Mouse (Mus musculus): ENCODE measurements around the gene Zmym4. TPM values are rescaled to one million over a fixed set of nuclear protein-coding genes. Genes with fewer than 3 reads are reported as not detected.

The Zmym4 gene
- total and polyA plus RNA-seq, 3 experiments = 13.6 to 22.8 (median 18.0) TPM

DNA sequence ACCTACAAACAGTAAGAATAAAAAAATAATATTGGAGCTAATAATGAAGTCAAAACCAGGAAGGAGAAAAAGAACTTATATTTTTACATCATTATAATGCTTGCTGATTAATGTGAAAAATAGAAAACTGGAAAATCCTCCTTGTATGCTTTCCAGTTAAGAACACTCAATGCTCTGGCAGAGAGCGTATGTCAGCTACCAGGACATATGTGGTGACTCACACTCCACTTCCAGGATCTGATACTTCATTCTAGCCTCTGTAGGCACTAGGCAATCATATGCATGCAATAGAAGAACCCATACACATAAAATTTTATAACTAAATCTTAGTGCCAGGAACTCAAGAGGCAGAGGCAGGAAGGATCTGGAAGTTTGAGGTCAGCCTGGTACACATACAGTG lies 40.2 kb downstream of the Zmym4 start:
- Histone ChIP-seq H3K4me3 (replicated peaks in 1 of 3; ENCODE audit: low read depth in 2 of 3, low read length in 2 of 3, poor library complexity in 1 of 3) (no peak overlapping the region), H3K79me2 (replicated peaks; ENCODE audit: control insufficient read depth, extremely low read depth, insufficient read depth, poor library complexity, severe bottlenecking) (no peaks in the 10 kb centered on the region), H3K9me3 (replicated peaks; ENCODE audit: low read length) (no peaks in the 10 kb centered on the region), H3K36me3 (replicated peaks in 1 of 2; ENCODE audit: control insufficient read depth in 1 of 2, insufficient read depth in 1 of 2, low read length in 1 of 2) (peaks cover 10 to 44% of the 10 kb centered on the region in 2 experiments), H3K4me1 (ENCODE audit: control insufficient read depth in 1 of 2, insufficient read depth in 2 of 2) (no peaks in the 10 kb centered on the region), H3K27ac (ENCODE audit: insufficient read depth, low read depth) (no peak overlapping the region), H3K4me2 (ENCODE audit: insufficient read depth, low read depth, poor library complexity, severe bottlenecking) (no peak overlapping the region), H3K27me3 (replicated peaks) (no peaks in the 10 kb centered on the region), H3K9ac (ENCODE audit: insufficient read depth, low read depth) (no peak overlapping the region)
- DNase-seq (ENCODE audit: extremely low read depth) = no peak
- dilution Hi-C loops (cut with MboI; ENCODE audit: extremely low pct_ligation_motif_present, extremely low pct_unique_long_range_greater_than_20kb, low sequenced_read_pairs) (no loop called here), in situ Hi-C loops (cut with MboI; ENCODE audit: low pct_ligation_motif_present, low pct_unique_long_range_greater_than_20kb, low sequenced_read_pairs) (no loop called here)
- TF ChIP-seq JUND (conservative IDR thresholded peaks at IDR 0.05; ENCODE audit: low read depth, low read length) = no peak
- no peak for TF ChIP-seq ZNF384 (IDR thresholded peaks at IDR 0.05; ENCODE audit: low read depth, low read length)
- TF ChIP-seq UBTF (IDR thresholded peaks at IDR 0.05; ENCODE audit: low read depth, low read length) = no peak
- no peak for TF ChIP-seq MAZ (IDR thresholded peaks at IDR 0.05; ENCODE audit: low read depth, low read length)
- no peak for TF ChIP-seq NELFE (IDR thresholded peaks at IDR 0.05; ENCODE audit: low read depth, low read length)
- no peak for TF ChIP-seq GABPA (IDR thresholded peaks at IDR 0.05; ENCODE audit: insufficient replicate concordance, low read depth, low read length)
- TF ChIP-seq E2F4 (IDR thresholded peaks at IDR 0.05; ENCODE audit: insufficient replicate concordance, low read depth, low read length) = no peak
- TF ChIP-seq TBP (conservative IDR thresholded peaks at IDR 0.05; ENCODE audit: low read depth, low read length) = no peak
- TF ChIP-seq IRF4 (IDR thresholded peaks at IDR 0.05; ENCODE audit: low read depth, low read length) = no peak
- no peak for TF ChIP-seq MEF2A (IDR thresholded peaks at IDR 0.05; ENCODE audit: borderline replicate concordance, low read depth, low read length)
- TF ChIP-seq ZC3H11A (IDR thresholded peaks at IDR 0.05; ENCODE audit: low read depth, low read length) = no peak
- TF ChIP-seq POLR2AphosphoS2 (IDR thresholded peaks at IDR 0.05; ENCODE audit: low read depth, low read length) = no peak
- TF ChIP-seq ZMIZ1 (IDR thresholded peaks at IDR 0.05; ENCODE audit: low read depth, low read length) = no peak
- TF ChIP-seq SIN3A (IDR thresholded peaks at IDR 0.05; ENCODE audit: low read length) = no peak
- no peak for TF ChIP-seq MXI1 (IDR thresholded peaks at IDR 0.05; ENCODE audit: low read depth, low read length)
- TF ChIP-seq MAFK (IDR thresholded peaks at IDR 0.05; ENCODE audit: insufficient replicate concordance, low read length) = no peak
- TF ChIP-seq TCF12 (IDR thresholded peaks at IDR 0.05; ENCODE audit: low read depth, low read length) = no peak
- TF ChIP-seq KAT2A (IDR thresholded peaks at IDR 0.05; ENCODE audit: insufficient replicate concordance, low read length) = no peak
- TF ChIP-seq JUN (IDR thresholded peaks at IDR 0.05; ENCODE audit: insufficient read depth, low read depth, low read length) = no peak
- TF ChIP-seq CHD1 (IDR thresholded peaks at IDR 0.05; ENCODE audit: low read depth, low read length) = no peak

DNA sequence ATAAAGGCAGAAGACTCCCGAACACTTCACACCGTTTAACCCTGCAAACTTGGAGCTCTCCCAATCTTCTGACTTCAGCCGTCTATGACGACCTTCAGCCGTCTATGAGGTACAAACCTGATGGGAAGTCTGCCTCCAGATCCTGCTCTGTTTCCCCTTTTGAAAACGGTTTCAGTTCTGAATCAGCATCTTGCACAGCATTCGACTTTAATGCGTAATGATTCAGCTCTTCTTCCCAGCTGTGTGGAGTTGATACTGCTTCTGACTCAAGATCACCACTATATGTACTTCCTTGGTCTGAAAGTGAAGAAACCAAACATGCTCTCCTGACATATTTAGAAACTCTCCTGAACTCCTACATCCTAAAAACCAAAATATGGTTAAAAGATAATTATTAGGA lies 78.1 kb downstream of the Zmym4 start:
- dilution Hi-C loops (cut with MboI; ENCODE audit: extremely low pct_ligation_motif_present, extremely low pct_unique_long_range_greater_than_20kb, low sequenced_read_pairs) (no loop called here), in situ Hi-C loops (cut with MboI; ENCODE audit: low pct_ligation_motif_present, low pct_unique_long_range_greater_than_20kb, low sequenced_read_pairs) (no loop called here)
- H3K9ac ChIP-seq (ENCODE audit: insufficient read depth, low read depth) = no peak overlapping the region
- no peak overlapping the region for H3K4me3 ChIP-seq (replicated peaks in 1 of 3; ENCODE audit: low read depth in 2 of 3, low read length in 2 of 3, poor library complexity in 1 of 3)
- TF ChIP-seq GABPA (IDR thresholded peaks at IDR 0.05; ENCODE audit: insufficient replicate concordance, low read depth, low read length) = no peak
- no peak for TF ChIP-seq MYC (IDR thresholded peaks at IDR 0.05; ENCODE audit: low read depth, low read length)
- no peak for TF ChIP-seq TCF12 (IDR thresholded peaks at IDR 0.05; ENCODE audit: low read depth, low read length)
- TF ChIP-seq TBP (conservative IDR thresholded peaks at IDR 0.05; ENCODE audit: low read depth, low read length) = no peak
- no peak for TF ChIP-seq JUN (IDR thresholded peaks at IDR 0.05; ENCODE audit: insufficient read depth, low read depth, low read length)
- no peak for TF ChIP-seq POLR2A (IDR thresholded peaks at IDR 0.05; ENCODE audit: low read depth, low read length)
- no peak for TF ChIP-seq MAFK (IDR thresholded peaks at IDR 0.05; ENCODE audit: insufficient replicate concordance, low read length)
- no peak for TF ChIP-seq ZKSCAN1 (IDR thresholded peaks at IDR 0.05; ENCODE audit: borderline replicate concordance, low read depth, low read length)
- TF ChIP-seq CHD1 (IDR thresholded peaks at IDR 0.05; ENCODE audit: low read depth, low read length) = no peak
- no peak for TF ChIP-seq IRF4 (IDR thresholded peaks at IDR 0.05; ENCODE audit: low read depth, low read length)
- no peak for TF ChIP-seq NRF1 (IDR thresholded peaks at IDR 0.05; ENCODE audit: low read depth, low read length)
- no peak for TF ChIP-seq CTCF (conservative IDR thresholded peaks at IDR 0.05 in 1 of 2, IDR thresholded peaks at IDR 0.05 in 1 of 2; ENCODE audit: low read depth in 2 of 2, low read length in 2 of 2)
- no peak for TF ChIP-seq RCOR1 (conservative IDR thresholded peaks at IDR 0.05; ENCODE audit: low read depth, low read length)
- no peak for TF ChIP-seq MAZ (IDR thresholded peaks at IDR 0.05; ENCODE audit: low read depth, low read length)
- TF ChIP-seq ELF1 (IDR thresholded peaks at IDR 0.05; ENCODE audit: low read depth, low read length) = no peak
- no peak for TF ChIP-seq KAT2A (IDR thresholded peaks at IDR 0.05; ENCODE audit: insufficient replicate concordance, low read length)
- no peak for TF ChIP-seq ZNF384 (IDR thresholded peaks at IDR 0.05; ENCODE audit: low read depth, low read length)
- TF ChIP-seq ZMIZ1 (IDR thresholded peaks at IDR 0.05; ENCODE audit: low read depth, low read length) = no peak
- no peaks in the 10 kb centered on the region for H3K27me3 ChIP-seq (replicated peaks)
- H3K9me3 ChIP-seq (replicated peaks; ENCODE audit: low read length) = no peaks in the 10 kb centered on the region
- no peaks in the 10 kb centered on the region for H3K4me1 ChIP-seq (ENCODE audit: control insufficient read depth in 1 of 2, insufficient read depth in 2 of 2)
- H3K27ac ChIP-seq (ENCODE audit: insufficient read depth, low read depth) = no peak overlapping the region
- DNase-seq (ENCODE audit: extremely low read depth) = no peak
- no peaks in the 10 kb centered on the region for H3K79me2 ChIP-seq (replicated peaks; ENCODE audit: control insufficient read depth, extremely low read depth, insufficient read depth, poor library complexity, severe bottlenecking)
- no peak overlapping the region for H3K4me2 ChIP-seq (ENCODE audit: insufficient read depth, low read depth, poor library complexity, severe bottlenecking)
- H3K36me3 ChIP-seq (replicated peaks in 1 of 2; ENCODE audit: control insufficient read depth in 1 of 2, insufficient read depth in 1 of 2, low read length in 1 of 2) = peaks cover 20 to 65% of the 10 kb centered on the region in 2 experiments

Measured in CH12.LX (cell line).